Comparison of ENCODE assay signal across 20 mouse cellular contexts in the genomic region with DNA sequence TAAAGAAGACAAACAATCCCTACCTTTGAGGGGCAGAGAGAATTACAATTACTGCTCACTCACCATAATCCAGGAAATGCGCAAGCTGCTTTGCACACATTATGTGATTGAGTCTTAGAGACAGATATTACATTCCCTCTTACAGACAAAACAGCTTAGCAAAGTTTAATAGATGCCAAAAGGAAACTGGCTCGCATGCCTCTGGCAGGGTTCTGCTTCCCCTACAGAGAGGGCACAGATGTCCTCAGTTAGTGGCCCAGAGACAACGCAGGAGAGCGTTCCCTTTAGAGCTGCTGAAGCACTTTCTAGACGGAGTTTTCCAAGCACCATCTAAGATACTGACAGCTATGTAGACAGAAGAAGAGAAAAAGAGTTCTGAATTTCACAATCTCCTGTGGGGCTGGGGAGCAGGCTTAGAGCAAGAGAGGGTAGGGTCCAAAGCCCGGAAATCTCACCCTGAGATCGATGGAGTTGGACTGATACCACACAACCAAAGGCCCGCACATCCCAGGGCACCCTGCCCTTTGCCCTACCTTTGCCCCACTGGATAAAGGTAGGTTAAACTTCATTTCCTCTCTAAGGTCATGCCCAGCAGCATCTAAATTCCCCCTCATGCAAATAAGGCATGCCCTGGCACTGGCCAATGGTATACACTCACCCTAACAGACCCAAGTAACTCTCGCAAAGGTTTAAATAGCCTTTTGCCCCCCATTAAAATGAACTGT. TPM values are rescaled to one million over a fixed set of nuclear protein-coding genes. Genes with fewer than 3 reads are reported as not detected.
A peak's percentile ranks its signal among the peaks of the same experiment; 100 is the strongest.
DNase-seq lines count a peak whose midpoint lies in the region; ATAC-seq and TF ChIP-seq lines count a peak whose summit lies in the region.
"Had no signal": no experiment of that assay in that cellular context is flagged by ENCODE, and none has a peak within 500 bp of the region (broad histone marks: within the 10 kb centered on the region; RNA-seq: fewer than 3 reads in every experiment).

No protein-coding gene starts in this region.

- no peak overlapping the region for H3K4me3 ChIP-seq in cerebellum, adult 2 months (replicated peaks; ENCODE audit: insufficient read depth, low read depth, low read length)
- no peak overlapping the region for H3K4me3 ChIP-seq in embryonic facial prominence, embryonic 11.5 days (ENCODE audit: low read depth, low read length)
- no peak overlapping the region for H3K4me3 ChIP-seq in liver, embryonic 14.5 days (ENCODE audit: insufficient read depth in 1 of 2, low read depth in 2 of 2, low read length in 2 of 2)
- H3K4me3 ChIP-seq: hindbrain, embryonic 10.5 days; myocyte had no signal

- peaks cover 8% of the 10 kb centered on the region for H3K4me1 ChIP-seq in cerebellum, adult 2 months (ENCODE audit: control insufficient read depth, insufficient read depth, low read length)
- peaks cover 4% of the 10 kb centered on the region; the same call in 1 of the 2 replicates for H3K4me1 ChIP-seq in embryonic facial prominence, embryonic 11.5 days (ENCODE audit: control insufficient read depth, insufficient read depth, low read length)
- H3K4me1 ChIP-seq in liver, embryonic 14.5 days (replicated peaks; ENCODE audit: control insufficient read depth in 2 of 2, insufficient read depth in 2 of 2, low read length in 1 of 2), result peaks cover 0 to 2% of the 10 kb centered on the region in 2 experiments; a peak in 1 of 4 replicates

- H3K27ac ChIP-seq in cerebellum, adult 2 months (ENCODE audit: insufficient read depth, low read length), result no peak overlapping the region
- H3K27ac ChIP-seq in embryonic facial prominence, embryonic 11.5 days (replicated peaks; ENCODE audit: low read depth, low read length), result 0 out of 2 replicates have a peak overlapping the region, but pooled peaks have one; percentile 8
- no peak overlapping the region for H3K27ac ChIP-seq in liver, embryonic 14.5 days
- H3K27ac ChIP-seq: hindbrain, embryonic 10.5 days had no signal

- TF ChIP-seq POLR2A in cerebellum, adult 2 months (IDR thresholded peaks at IDR 0.05; ENCODE audit: borderline replicate concordance, insufficient read depth, low read length), result no peak

- H3K9me3 ChIP-seq in embryonic facial prominence, embryonic 11.5 days (replicated peaks; ENCODE audit: control insufficient read depth, low read length), result no peaks in the 10 kb centered on the region
- no peaks in the 10 kb centered on the region for H3K9me3 ChIP-seq in liver, embryonic 14.5 days (ENCODE audit: control insufficient read depth, low read length)
- H3K9me3 ChIP-seq: hindbrain, embryonic 10.5 days had no signal

- no peak for TF ChIP-seq EP300 in liver, embryonic 14.5 days (IDR thresholded peaks at IDR 0.05; ENCODE audit: low read depth)

- no peak overlapping the region for H3K4me2 ChIP-seq in embryonic facial prominence, embryonic 11.5 days (ENCODE audit: low read depth, low read length)
- H3K4me2 ChIP-seq in liver, embryonic 14.5 days (ENCODE audit: low read depth), result no peak overlapping the region

- intact Hi-C loops in heart, postnatal 14 days (cut with DNase I), result no loop called here

- 30% methylated on average over 9 of the region's 9 CpGs for WGBS in cerebellum, adult 2 months
- 35% methylated on average over 9 of the region's 9 CpGs for WGBS in embryonic facial prominence, embryonic 11.5 days
- 84% methylated on average over 9 of the region's 9 CpGs for WGBS in liver, embryonic 14.5 days (ENCODE audit: insufficient replicate concordance)

- H3K9ac ChIP-seq in embryonic facial prominence, embryonic 11.5 days (replicated peaks; ENCODE audit: low read length), result no peak overlapping the region
- H3K9ac ChIP-seq in liver, embryonic 14.5 days (replicated peaks), result no peak overlapping the region

- no peaks in the 10 kb centered on the region for H3K27me3 ChIP-seq in cerebellum, adult 2 months (ENCODE audit: control insufficient read depth, insufficient read depth, low read length)
- H3K27me3 ChIP-seq in embryonic facial prominence, embryonic 11.5 days (ENCODE audit: control insufficient read depth, insufficient read depth, low read length), result no peaks in the 10 kb centered on the region
- no peaks in the 10 kb centered on the region for H3K27me3 ChIP-seq in liver, embryonic 14.5 days (ENCODE audit: control insufficient read depth, insufficient read depth, low read length)

- ATAC-seq in embryonic facial prominence, embryonic 11.5 days (replicated peaks; ENCODE audit: insufficient number of reproducible peaks, low FRiP score, low TSS enrichment, low read depth), result no peak
- ATAC-seq in liver, embryonic 14.5 days (ENCODE audit: insufficient read depth), result peak; percentile 64
- ATAC-seq: inflammation-experienced regulatory T-cells, adult 6 months had no signal

- DNase-seq in heart, adult 11 months, result peak; percentile 78
- DNase-seq in heart, postnatal 14 days, result no peak
- peak; percentile 46 to 62 for DNase-seq in cerebellum, adult 2 months
- DNase-seq in embryonic facial prominence, embryonic 11.5 days (ENCODE audit: low spot score), result peak; percentile 30
- peak in 1 of 3 experiments; percentile 12 for DNase-seq in liver, embryonic 14.5 days (ENCODE audit: low read depth in 3 of 3, low spot score in 3 of 3)
- no peak for DNase-seq in right cerebral cortex, adult 18-20 months
- DNase-seq in embryo, embryonic 11 days, result no peak
- DNase-seq in adrenal gland, postnatal 14 days, result no peak
- DNase-seq: kidney, postnatal 25 days; lung, postnatal 10 days; retina, postnatal 1 day; spleen, adult 18-20 months; thymus, postnatal 14 days had no signal

- TF ChIP-seq CTCF in cerebellum, adult 2 months (IDR thresholded peaks at IDR 0.05; ENCODE audit: borderline replicate concordance, insufficient read depth, low read depth, low read length), result no peak
- no peak for TF ChIP-seq CTCF in liver, embryonic 14.5 days (IDR thresholded peaks at IDR 0.05; ENCODE audit: low read depth)

- no peaks in the 10 kb centered on the region; the same call in 1 of the 2 replicates for H3K36me3 ChIP-seq in embryonic facial prominence, embryonic 11.5 days (replicated peaks; ENCODE audit: control insufficient read depth, insufficient read depth, low read depth, low read length)
- H3K36me3 ChIP-seq in liver, embryonic 14.5 days (replicated peaks; ENCODE audit: control insufficient read depth, insufficient read depth, low read depth), result peaks cover 15% of the 10 kb centered on the region

RNA-seq across cellular contexts. Expression of a gene that starts 52.4 kb away (rescaled TPM):
- total RNA-seq in heart, postnatal 14 days (2021), result 100 to 1,000 TPM; 150 to 152 TPM
- 39.6 and 40.3 TPM in 2 replicates for polyA plus RNA-seq in cerebellum, adult 2 months (2012; rRNA removed)
- 60.0 and 63.1 TPM in 2 replicates for polyA plus RNA-seq in embryonic facial prominence, embryonic 11.5 days (2014; fragmentation: Nextera tagmentation; extraction: Ambion mirVana)
- polyA plus RNA-seq in liver, embryonic 14.5 days (2012; rRNA removed), result 11.7 and 23.7 TPM in 2 replicates
- polyA plus RNA-seq in liver, embryonic 14.5 days (2014; fragmentation: Nextera tagmentation; extraction: Ambion mirVana), result 31.8 and 37.4 TPM in 2 replicates
- 84.6 and 86.6 TPM in 2 replicates for total RNA-seq in adrenal gland, postnatal 14 days (2021)

RNA-seq across cellular contexts. Expression of a gene that starts 55.4 kb away (rescaled TPM):
- total RNA-seq in heart, postnatal 14 days (2021), result not detected
- 0.10 and 0.17 TPM in 2 replicates for polyA plus RNA-seq in cerebellum, adult 2 months (2012; rRNA removed)
- polyA plus RNA-seq in embryonic facial prominence, embryonic 11.5 days (2014; fragmentation: Nextera tagmentation; extraction: Ambion mirVana), result 2.5 and 2.6 TPM in 2 replicates
- polyA plus RNA-seq in liver, embryonic 14.5 days (2012; rRNA removed), result 0.33 and 0.42 TPM in 2 replicates
- 0.33 and 0.43 TPM in 2 replicates for polyA plus RNA-seq in liver, embryonic 14.5 days (2014; fragmentation: Nextera tagmentation; extraction: Ambion mirVana)
- total RNA-seq in adrenal gland, postnatal 14 days (2021), result 1.3 and 22.2 TPM in 2 replicates
- total RNA-seq: granulocyte monocyte progenitor cell, adult 5-6 weeks; layer of hippocampus, postnatal 25 days; neutrophil, adult 5-6 weeks had no signal
- polyA plus RNA-seq: C2C12, myocyte had no signal

Comparison
In these comparisons a context has a peak if more than half of its experiments do, and no peak if none do; other contexts are left out.
1. DNase-seq: peak in heart, adult 11 months (single experiment), cerebellum, adult 2 months (2 of 2) and embryonic facial prominence, embryonic 11.5 days (single experiment); none in heart, postnatal 14 days (0 of 2), right cerebral cortex, adult 18-20 months (single experiment), embryo, embryonic 11 days (single experiment) and adrenal gland, postnatal 14 days (single experiment).